Mouse (Mus musculus): ENCODE measurements around the gene Macf1.
"Not testable (repeated sequence)": the region's sequence is repeated elsewhere in the genome, so short reads cannot be mapped to it uniquely, and the experiment has no call there.

The Macf1 gene

GRCm38 (mm10) chr4:123633370-123633769 lies 50.8 kb downstream of the Macf1 start:
- DNase-seq = peak; percentile 46 to 47

GRCm38 (mm10) chr4:123632116-123632515 lies 52.0 kb downstream of the Macf1 start:
- not testable (repeated sequence) for DNase-seq

GRCm38 (mm10) chr4:123631654-123632053 lies 52.5 kb downstream of the Macf1 start:
- no peak for DNase-seq

GRCm38 (mm10) chr4:123627683-123628082 lies 56.5 kb downstream of the Macf1 start:
- DNase-seq = no peak

- no peak for DNase-seq
Measured at GRCm38 (mm10) chr4:123625332-123626072, 58.7 kb downstream of the Macf1 start.

- DNase-seq = no peak
Measured at GRCm38 (mm10) chr4:123624438-123624837, 59.7 kb downstream of the Macf1 start.

GRCm38 (mm10) chr4:123623742-123624151 lies 60.4 kb downstream of the Macf1 start:
- no peak for DNase-seq

- DNase-seq = no peak
Measured at GRCm38 (mm10) chr4:123621732-123622131, 62.4 kb downstream of the Macf1 start.

GRCm38 (mm10) chr4:123617727-123618389 lies 66.3 kb downstream of the Macf1 start:
- no peak for DNase-seq

- no peak for DNase-seq
Measured at GRCm38 (mm10) chr4:123616971-123617370, 67.2 kb downstream of the Macf1 start.

- no peak for DNase-seq
Measured at GRCm38 (mm10) chr4:123616501-123616900, 67.7 kb downstream of the Macf1 start.

GRCm38 (mm10) chr4:123613309-123613947 lies 70.7 kb downstream of the Macf1 start:
- DNase-seq = no peak

- DNase-seq = no peak
Measured at GRCm38 (mm10) chr4:123611940-123612339, 72.2 kb downstream of the Macf1 start.

GRCm38 (mm10) chr4:123611241-123611640 lies 72.9 kb downstream of the Macf1 start:
- no peak for DNase-seq

- peak in 1 of 2 experiments; percentile 22 for DNase-seq
Measured at GRCm38 (mm10) chr4:123607174-123607573, 77.0 kb downstream of the Macf1 start.

- no peak for DNase-seq
Measured at GRCm38 (mm10) chr4:123605948-123606347, 78.2 kb downstream of the Macf1 start.

GRCm38 (mm10) chr4:123605309-123605708 lies 78.9 kb downstream of the Macf1 start:
- no peak for DNase-seq

GRCm38 (mm10) chr4:123602700-123603261 lies 81.4 kb downstream of the Macf1 start:
- DNase-seq = no peak

GRCm38 (mm10) chr4:123601036-123601435 lies 83.1 kb downstream of the Macf1 start:
- no peak for DNase-seq

GRCm38 (mm10) chr4:123598519-123599228 lies 85.5 kb downstream of the Macf1 start:
- no peak for DNase-seq

GRCm38 (mm10) chr4:123594381-123594806 lies 89.8 kb downstream of the Macf1 start:
- no peak for DNase-seq

GRCm38 (mm10) chr4:123593664-123594063 lies 90.5 kb downstream of the Macf1 start:
- DNase-seq = no peak

GRCm38 (mm10) chr4:123592046-123592445 lies 92.1 kb downstream of the Macf1 start:
- no peak for DNase-seq
